Mouse (Mus musculus) MEL (cell line): ENCODE results near the gene Podxl2. TPM values are rescaled to one million over a fixed set of nuclear protein-coding genes. Genes with fewer than 3 reads are reported as not detected.

Experiments used
- DNase-seq: peaks from one replicate; pipeline ENCODE4 v3.0.0; 2011; ENCODE audit warnings: low read depth, low spot score
- H3K27ac ChIP-seq: 2 replicates; pipeline ENCODE4 v1.5.1; 2012; ENCODE audit warnings: low read depth, mild to moderate bottlenecking, control low read depth, low read length, moderate library complexity; ENCODE audit not compliant: control insufficient read depth
- H3K27me3 ChIP-seq, 2 experiments: fragments of 150-350 bp in 1 of 2; sonication (generic) in 1 of 2; 2 replicates each; pipeline ENCODE4 v1.6.1; 2012; ENCODE audit warnings: low read length in 2 of 2, mild to moderate bottlenecking in 2 of 2, improper control_type of control experiment in 1 of 2, moderate library complexity in 1 of 2; ENCODE audit not compliant: insufficient read depth in 2 of 2, control insufficient read depth in 1 of 2
- H3K36me3 ChIP-seq, 2 experiments: 2 replicates each; pipeline ENCODE4 v1.6.1; 2012 to 2014; ENCODE audit warnings: low read length in 2 of 2, improper control_type of control experiment in 1 of 2, inconsistent platforms in 1 of 2, mild to moderate bottlenecking in 1 of 2; ENCODE audit not compliant: insufficient read depth in 2 of 2, control insufficient read depth in 1 of 2
- H3K4me1 ChIP-seq, 2 experiments: fragments of 150-350 bp in 1 of 2; sonication (generic) in 1 of 2; 2 replicates each; pipeline ENCODE4 v1.6.1; 2012; ENCODE audit warnings: low read length in 2 of 2, improper control_type of control experiment in 1 of 2, mild to moderate bottlenecking in 1 of 2; ENCODE audit not compliant: insufficient read depth in 2 of 2, control insufficient read depth in 1 of 2
- H3K4me3 ChIP-seq, 2 experiments: fragments of 150-350 bp in 1 of 2; sonication (generic) in 1 of 2; 2 replicates each; pipeline ENCODE4 v1.5.1; 2012; ENCODE audit warnings: low read depth in 2 of 2, low read length in 2 of 2, mild to moderate bottlenecking in 2 of 2, moderate library complexity in 2 of 2, control low read depth in 1 of 2, improper control_type of control experiment in 1 of 2; ENCODE audit not compliant: control insufficient read depth in 1 of 2, insufficient read depth in 1 of 2
- H3K79me2 ChIP-seq: 2 replicates; pipeline ENCODE4 v1.6.1; 2012; ENCODE audit warnings: mild to moderate bottlenecking, low read length, moderate library complexity; ENCODE audit not compliant: control insufficient read depth, poor library complexity, insufficient read depth
- H3K9ac ChIP-seq: 2 replicates; pipeline ENCODE4 v1.6.1; 2012; ENCODE audit warnings: low read depth, mild to moderate bottlenecking, control low read depth, low read length, moderate library complexity; ENCODE audit not compliant: control insufficient read depth, poor library complexity, severe bottlenecking
- H3K9me3 ChIP-seq: fragments of 150-350 bp; sonication (generic); replicated peaks from 2 replicates; pipeline ENCODE4 v1.6.1; 2012; ENCODE audit warnings: mild to moderate bottlenecking, low read length, improper control_type of control experiment, moderate library complexity; ENCODE audit not compliant: insufficient read depth
- CHD1 ChIP-seq: IDR thresholded peaks from 2 replicates; pipeline ENCODE4 v1.6.1; 2012; ENCODE audit warnings: low read depth, mild to moderate bottlenecking, inconsistent platforms, low read length, improper control_type of control experiment
- CHD2 ChIP-seq: IDR thresholded peaks from 2 replicates; pipeline ENCODE4 v1.6.1; 2011; ENCODE audit warnings: low read length, improper control_type of control experiment
- CTCF ChIP-seq, 3 experiments: IDR thresholded peaks in 2 of 3; conservative IDR thresholded peaks in 1 of 3; 2 replicates each; pipeline ENCODE4 v1.5.1; 2011 to 2012; ENCODE audit warnings: low read length in 3 of 3, low read depth in 2 of 3, mild to moderate bottlenecking in 2 of 3, improper control_type of control experiment in 1 of 3, inconsistent platforms in 1 of 3, mixed read lengths in 1 of 3, moderate library complexity in 1 of 3; ENCODE audit not compliant: control insufficient read depth in 1 of 3, insufficient read depth in 1 of 3, poor library complexity in 1 of 3, severe bottlenecking in 1 of 3
- ELF1 ChIP-seq: IDR thresholded peaks from 2 replicates; pipeline ENCODE4 v1.6.1; 2014; ENCODE audit warnings: low read depth, mild to moderate bottlenecking, inconsistent platforms, low read length, improper control_type of control experiment, moderate library complexity
- ETS1 ChIP-seq: IDR thresholded peaks from 2 replicates; pipeline ENCODE4 v1.6.1; 2012; ENCODE audit warnings: low read depth, mild to moderate bottlenecking, inconsistent platforms, low read length, improper control_type of control experiment, moderate library complexity
- GATA1 ChIP-seq: IDR thresholded peaks from 2 replicates; pipeline ENCODE4 v1.6.1; 2011; ENCODE audit warnings: low read depth, low read length, improper control_type of control experiment
- HCFC1 ChIP-seq: IDR thresholded peaks from 2 replicates; pipeline ENCODE4 v1.6.1; 2012; ENCODE audit warnings: low read depth, mild to moderate bottlenecking, inconsistent platforms, low read length, improper control_type of control experiment, moderate library complexity
- KAT2A ChIP-seq: conservative IDR thresholded peaks from 2 replicates; pipeline ENCODE4 v1.6.1; 2012; ENCODE audit warnings: low read depth, low read length, improper control_type of control experiment, inconsistent platforms
- MAFK ChIP-seq: IDR thresholded peaks from 2 replicates; pipeline ENCODE4 v1.6.1; 2011; ENCODE audit warnings: low read depth, mild to moderate bottlenecking, low read length, improper control_type of control experiment, borderline replicate concordance
- MXI1 ChIP-seq: IDR thresholded peaks from 2 replicates; pipeline ENCODE4 v1.6.1; 2011; ENCODE audit warnings: mild to moderate bottlenecking, low read depth, low read length, improper control_type of control experiment
- MYB ChIP-seq: IDR thresholded peaks from 2 replicates; pipeline ENCODE4 v1.6.1; 2011; ENCODE audit warnings: mild to moderate bottlenecking, low read depth, low read length, improper control_type of control experiment
- MYC ChIP-seq: IDR thresholded peaks from 2 replicates; pipeline ENCODE4 v1.6.1; 2011; ENCODE audit warnings: low read depth, mild to moderate bottlenecking, low read length, improper control_type of control experiment, moderate library complexity
- NELFE ChIP-seq: IDR thresholded peaks from 2 replicates; pipeline ENCODE4 v1.6.1; 2011; ENCODE audit warnings: low read depth, low read length, improper control_type of control experiment
- NRF1 ChIP-seq: IDR thresholded peaks from 2 replicates; pipeline ENCODE4 v1.6.1; 2014; ENCODE audit warnings: low read depth, mild to moderate bottlenecking, inconsistent platforms, low read length, improper control_type of control experiment, moderate library complexity; ENCODE audit not compliant: poor library complexity, insufficient read depth, severe bottlenecking
- POLR2A ChIP-seq, 2 experiments: IDR thresholded peaks; 2 replicates each; pipeline ENCODE4 v1.6.1; 2011 to 2012; ENCODE audit warnings: low read length in 2 of 2, mild to moderate bottlenecking in 2 of 2, control low read depth in 1 of 2, improper control_type of control experiment in 1 of 2, low read depth in 1 of 2, moderate library complexity in 1 of 2; ENCODE audit not compliant: control insufficient read depth in 1 of 2, insufficient read depth in 1 of 2, poor library complexity in 1 of 2
- SIN3A ChIP-seq: IDR thresholded peaks from 2 replicates; pipeline ENCODE4 v1.6.1; 2012; ENCODE audit warnings: low read length, improper control_type of control experiment, inconsistent platforms
- SMC3 ChIP-seq: IDR thresholded peaks from 2 replicates; pipeline ENCODE4 v1.6.1; 2011; ENCODE audit warnings: low read depth, low read length, improper control_type of control experiment
- TBP ChIP-seq: IDR thresholded peaks from 2 replicates; pipeline ENCODE4 v1.8.0; 2011; ENCODE audit warnings: low read depth, low read length, improper control_type of control experiment
- UBTF ChIP-seq: IDR thresholded peaks from 2 replicates; pipeline ENCODE4 v1.6.1; 2012; ENCODE audit warnings: low read depth, mild to moderate bottlenecking, inconsistent platforms, low read length, improper control_type of control experiment, moderate library complexity, borderline replicate concordance; ENCODE audit not compliant: insufficient read depth
- USF2 ChIP-seq, 2 experiments: IDR thresholded peaks; 2 replicates each; pipeline ENCODE4 v1.6.1; 2011 to 2012; ENCODE audit warnings: improper control_type of control experiment in 2 of 2, low read length in 2 of 2, borderline replicate concordance in 1 of 2, inconsistent platforms in 1 of 2, low read depth in 1 of 2, mild to moderate bottlenecking in 1 of 2; ENCODE audit not compliant: insufficient read depth in 1 of 2
- ZC3H11A ChIP-seq: IDR thresholded peaks from 2 replicates; pipeline ENCODE4 v1.6.1; 2012; ENCODE audit warnings: low read depth, mild to moderate bottlenecking, inconsistent platforms, low read length, improper control_type of control experiment
- ZMIZ1 ChIP-seq: IDR thresholded peaks from 2 replicates; pipeline ENCODE4 v1.6.1; 2012; ENCODE audit warnings: low read depth, mild to moderate bottlenecking, inconsistent platforms, low read length, improper control_type of control experiment, moderate library complexity
- polyA plus RNA-seq, 2 experiments: library from polyadenylated mRNA; stranded (reverse) in 1 of 2; unstranded in 1 of 2; fragments of >175 nt in 1 of 2; fragments of >200 nt in 1 of 2; gene quantifications; 2 replicates each; pipeline versions ENCODE4 v1.2.1 to v1.2.4; 2012; ENCODE audit warnings: low replicate concordance in 2 of 2, low read depth in 1 of 2; ENCODE audit not compliant: insufficient read length in 2 of 2, insufficient read depth in 1 of 2, missing spikeins in 1 of 2
- total RNA-seq: library from RNA; depleted of rRNA; stranded (reverse); fragments of 300-350 nt; gene quantifications from 2 replicates; pipeline ENCODE4 v1.2.3, GENCODE M21; 2012

Gene Podxl2
- total and polyA plus RNA-seq, 3 experiments, result 0.10 TPM; not detected in 2

- no peak for TF ChIP-seq CHD1
- no peak for TF ChIP-seq TBP
- no peak for TF ChIP-seq CHD2
- no peak for TF ChIP-seq ETS1
- TF ChIP-seq, all 39 proteins: peak for 0
- no peak for DNase-seq
- Histone ChIP-seq H3K9ac (no peak overlapping the region), H3K4me3 (no peak overlapping the region), H3K9me3 (no peaks in the 10 kb centered on the region), H3K27me3 (no peaks in the 10 kb centered on the region), H3K79me2 (peaks cover 12% of the 10 kb centered on the region), H3K4me1 (peaks cover 0 to 17% of the 10 kb centered on the region in 2 experiments; a peak in 2 of 4 replicates), H3K36me3 (peaks cover 0 to 6% of the 10 kb centered on the region in 2 experiments; a peak in 2 of 4 replicates), H3K27ac (no peak overlapping the region)
These were observed 29.7 kb upstream of the Podxl2 start for GRCm38 (mm10) chr6:88904456-88904974.

- Histone ChIP-seq H3K27me3 (no peaks in the 10 kb centered on the region), H3K9ac (no peak overlapping the region), H3K4me3 (no peak overlapping the region), H3K4me1 (peaks cover 0 to 17% of the 10 kb centered on the region in 2 experiments; a peak in 2 of 4 replicates), H3K79me2 (peaks cover 12% of the 10 kb centered on the region), H3K9me3 (no peaks in the 10 kb centered on the region), H3K36me3 (peaks cover 0 to 6% of the 10 kb centered on the region in 2 experiments; a peak in 2 of 4 replicates), H3K27ac (no peak overlapping the region)
- TF ChIP-seq MYB (no peak), CHD2 (no peak), NRF1 (no peak), KAT2A (no peak), CTCF (IDR thresholded peaks at IDR 0.05 in 2 of 3, conservative IDR thresholded peaks at IDR 0.05 in 1 of 3; ENCODE audit: control insufficient read depth in 1 of 3, insufficient read depth in 1 of 3, low read depth in 2 of 3, low read length in 3 of 3, poor library complexity in 1 of 3, severe bottlenecking in 1 of 3) (no peak), ZMIZ1 (no peak)
- peak; percentile 28 for DNase-seq
These were observed 28.9 kb upstream of the Podxl2 start for GRCm38 (mm10) chr6:88903708-88904107.

GRCm38 (mm10) chr6:88901947-88902820, 27.3 kb upstream of the Podxl2 start, which contains the start of gene Tpra1:
TSS of gene Tpra1 (plus strand) at chr6:88902251.
- Histone ChIP-seq H3K9ac (peak within 1 kb of the TSS; percentile 90), H3K27me3 (no peaks in the 10 kb centered on the region), H3K36me3 (peaks cover 0 to 10% of the 10 kb centered on the region in 2 experiments; a peak in 2 of 4 replicates), H3K4me3 (peak within 1 kb of the TSS; percentile 61 to 91), H3K9me3 (no peaks in the 10 kb centered on the region), H3K79me2 (peaks cover 25% of the 10 kb centered on the region), H3K27ac (peak within 1 kb of the TSS; percentile 58)
- DNase-seq, result peak; percentile 99
- TF ChIP-seq USF2 (IDR thresholded peaks at IDR 0.05; ENCODE audit: borderline replicate concordance in 1 of 2, insufficient read depth in 1 of 2, low read depth in 1 of 2, low read length in 2 of 2) (no peak), MAFK (no peak), ZC3H11A (no peak), TBP (peak; percentile 79), MXI1 (peak; percentile 92), UBTF (peak; percentile 64; the same call in 1 of the 2 replicates), ELF1 (0 out of 2 replicates have a peak, but pooled peaks have one; percentile 43), SIN3A (peak; percentile 99), NELFE (peak; percentile 66), SMC3 (no peak), POLR2A (IDR thresholded peaks at IDR 0.05; ENCODE audit: control insufficient read depth in 1 of 2, insufficient read depth in 1 of 2, low read depth in 1 of 2, low read length in 2 of 2, poor library complexity in 1 of 2) (peak; percentile 51 to 78), HCFC1 (peak; percentile 83), GATA1 (no peak), MYC (0 out of 2 replicates have a peak, but pooled peaks have one; percentile 45)
- TF ChIP-seq, all 39 proteins: peak for 9
- peaks cover 0 to 20% of the 10 kb centered on the region in 2 experiments; a peak in 2 of 4 replicates for H3K4me1 ChIP-seq
